Mouse (Mus musculus) embryo, embryonic 10 days (tissue): ENCODE measurements at regions not wholly inside any gene's neighbourhood (a gene's known extent, or its start where the extent isn't known, plus 50 kb on each side); places are given as distances from the start of the nearest gene placed in this dataset.
A peak's percentile ranks its signal among the peaks of the same experiment; 100 is the strongest.

Experiments used
- DNase-seq: peaks from one replicate; pipeline ENCODE4 v3.0.0-alpha.2; 2015; ENCODE audit warnings: low spot score

- DNase-seq = no peak
These were observed 108.2 kb downstream of the Gm10260 start for GRCm38 (mm10) chr13:97652279-97652678.

GRCm38 (mm10) chr13:97651761-97652160, 108.7 kb downstream of the Gm10260 start:
- DNase-seq = no peak

- DNase-seq = no peak
These were observed 109.3 kb downstream of the Gm10260 start for GRCm38 (mm10) chr13:97651176-97651575.

- no peak for DNase-seq
These were observed 110.2 kb downstream of the Gm10260 start for GRCm38 (mm10) chr13:97650191-97650590.

GRCm38 (mm10) chr13:97647486-97647885, 112.9 kb downstream of the Gm10260 start:
- DNase-seq = no peak

- DNase-seq = no peak
These were observed 114.4 kb downstream of the Gm10260 start for GRCm38 (mm10) chr13:97646021-97646385.

GRCm38 (mm10) chr13:97645107-97646020, 115.1 kb downstream of the Gm10260 start:
- DNase-seq = no peak

- no peak for DNase-seq
These were observed 120.2 kb downstream of the Gm10260 start for GRCm38 (mm10) chr13:97640236-97640635.

GRCm38 (mm10) chr13:97639656-97640055, 120.8 kb downstream of the Gm10260 start:
- DNase-seq = no peak

GRCm38 (mm10) chr13:97638457-97639088, 121.9 kb downstream of the Gm10260 start:
- DNase-seq = no peak

- no peak for DNase-seq
These were observed 122.9 kb downstream of the Gm10260 start for GRCm38 (mm10) chr13:97637506-97637905.

- no peak for DNase-seq
These were observed 126.2 kb downstream of the Gm10260 start for GRCm38 (mm10) chr13:97634041-97634788.

GRCm38 (mm10) chr13:97633551-97633950, 126.9 kb downstream of the Gm10260 start:
- no peak for DNase-seq

- no peak for DNase-seq
These were observed 128.5 kb downstream of the Gm10260 start for GRCm38 (mm10) chr13:97631872-97632402.

GRCm38 (mm10) chr13:97630921-97631320, 129.5 kb downstream of the Gm10260 start:
- DNase-seq = no peak

- DNase-seq = no peak
These were observed 131.8 kb downstream of the Gm10260 start for GRCm38 (mm10) chr13:97628608-97629007.

GRCm38 (mm10) chr13:97627247-97627646, 133.2 kb downstream of the Gm10260 start:
- no peak for DNase-seq

- peak; percentile 11 for DNase-seq
These were observed 133.6 kb downstream of the Gm10260 start for GRCm38 (mm10) chr13:97626786-97627185.

GRCm38 (mm10) chr13:97626116-97626515, 134.3 kb downstream of the Gm10260 start:
- no peak for DNase-seq

GRCm38 (mm10) chr13:97625391-97625790, 135.0 kb downstream of the Gm10260 start:
- no peak for DNase-seq

- DNase-seq = no peak
These were observed 142.2 kb downstream of the Gm10260 start for GRCm38 (mm10) chr13:97618190-97618586.

GRCm38 (mm10) chr13:97617511-97618189, 142.8 kb downstream of the Gm10260 start:
- no peak for DNase-seq
